Mouse (Mus musculus) embryonic stem cell, embryonic (primary cell): ENCODE measurements at regions not wholly inside any gene's neighbourhood (a gene's known extent, or its start where the extent isn't known, plus 50 kb on each side); places are given as distances from the start of the nearest gene placed in this dataset.

Source experiments
- CTCF ChIA-PET, 4 experiments: fragments of 300-600 bp in 2 of 4; fragments of 350-600 bp in 2 of 4; sonication (Branson Sonifier 250); formaldehyde crosslinking; loops; one replicate each; lab custom pipeline; 2022; ENCODE audit warnings: inconsistent platforms in 2 of 4; lab: Charles Lee
- POLR2A ChIA-PET, 4 experiments: fragments of 300-600 bp in 2 of 4; fragments of 350-600 bp in 2 of 4; sonication (Branson Sonifier 250); formaldehyde crosslinking; loops; one replicate each; lab custom pipeline; 2022; ENCODE audit warnings: antibody characterized with exemption in 4 of 4, inconsistent platforms in 1 of 4; lab: Charles Lee

GRCm38 (mm10) chr4:39815620-39816019, 327.3 kb upstream of the Aco1 start:
- CTCF ChIA-PET: no interaction called here
- POLR2A ChIA-PET: no interaction called here

GRCm38 (mm10) chr4:39817675-39818074, 325.2 kb upstream of the Aco1 start:
- ChIA-PET POLR2A (no interaction called here), CTCF (no interaction called here)

DNA sequence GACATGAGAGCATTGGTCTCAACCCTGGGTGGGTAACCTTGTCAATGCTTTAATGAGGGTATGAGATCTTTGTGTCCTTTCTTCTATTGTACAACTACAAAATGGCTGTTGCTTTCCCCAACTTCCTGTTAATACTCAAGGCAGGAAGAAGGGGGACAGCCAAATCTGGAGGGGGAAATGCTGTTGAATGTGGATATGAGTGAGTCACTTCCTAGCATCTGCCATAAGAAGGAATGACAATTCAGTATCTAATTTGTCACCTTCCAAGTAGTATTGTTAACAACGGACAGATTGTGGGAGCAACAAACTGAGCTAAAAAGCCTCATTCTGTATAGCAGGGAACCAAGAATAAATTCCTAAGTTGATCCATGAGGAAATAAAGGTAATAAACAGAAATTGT, 309.2 kb upstream of the Aco1 start:
- CTCF ChIA-PET: no interaction called here
- POLR2A ChIA-PET: no interaction called here
